Mouse (Mus musculus) limb, embryonic 14.5 days (tissue): ENCODE measurements at regions not wholly inside any gene's neighbourhood (a gene's known extent, or its start where the extent isn't known, plus 50 kb on each side); places are given as distances from the start of the nearest gene placed in this dataset.

Experiments
- ATAC-seq: fragments of 200-750 bp; cut with Nextera tagmentation; 2 replicates; pipeline ENCODE4 v1.8.0; 2017; ENCODE audit warnings: low read depth, moderate number of reproducible peaks, moderate TSS enrichment; ENCODE audit not compliant: low FRiP score
- DNase-seq: peaks from one replicate; pipeline ENCODE4 v3.0.0-alpha.2; 2015; ENCODE audit warnings: low spot score
- H3K27ac ChIP-seq: fragments of 300-500 bp; sonication (generic); replicated peaks from 2 replicates; pipeline ENCODE4 v1.5.1; 2014; ENCODE audit warnings: low read depth, mild to moderate bottlenecking, low read length, moderate library complexity, mixed read lengths
- H3K27me3 ChIP-seq: fragments of 300-500 bp; sonication (generic); 2 replicates; pipeline ENCODE4 v1.6.1; 2014; ENCODE audit warnings: low read length, mixed read lengths; ENCODE audit not compliant: control insufficient read depth, insufficient read depth
- H3K36me3 ChIP-seq: fragments of 300-500 bp; sonication (generic); 2 replicates; pipeline ENCODE4 v1.6.1; 2014; ENCODE audit warnings: mild to moderate bottlenecking, low read length, moderate library complexity, mixed read lengths; ENCODE audit not compliant: control insufficient read depth, insufficient read depth
- H3K4me1 ChIP-seq: fragments of 300-500 bp; sonication (generic); 2 replicates; pipeline ENCODE4 v1.6.1; 2014; ENCODE audit warnings: antibody characterized with exemption, low read length, mixed read lengths; ENCODE audit not compliant: control insufficient read depth, insufficient read depth
- H3K4me2 ChIP-seq: fragments of 300-500 bp; sonication (generic); replicated peaks from 2 replicates; pipeline ENCODE4 v1.6.1; 2014; ENCODE audit warnings: low read depth, mild to moderate bottlenecking, low read length, moderate library complexity; ENCODE audit not compliant: severe bottlenecking
- H3K4me3 ChIP-seq: fragments of 300-500 bp; sonication (generic); replicated peaks from 2 replicates; pipeline ENCODE4 v1.5.1; 2014; ENCODE audit warnings: low read length
- H3K9ac ChIP-seq: fragments of 300-500 bp; sonication (generic); 2 replicates; pipeline ENCODE4 v1.6.1; 2014; ENCODE audit warnings: mild to moderate bottlenecking, low read depth, low read length, moderate library complexity; ENCODE audit not compliant: severe bottlenecking
- H3K9me3 ChIP-seq: fragments of 300-500 bp; sonication (generic); 2 replicates; pipeline ENCODE4 v1.6.1; 2016; ENCODE audit warnings: low read length; ENCODE audit not compliant: control insufficient read depth
- POLR2A ChIP-seq: fragments of 200-500 bp; IDR thresholded peaks from 2 replicates; pipeline ENCODE4 v1.8.0; 2012; ENCODE audit warnings: inconsistent platforms, mild to moderate bottlenecking, moderate library complexity, borderline replicate concordance; ENCODE audit not compliant: insufficient read depth, insufficient read length; ENCODE audit errors: extremely low read depth
- WGBS: fragments of 180-500 bp; shearing (Covaris S2); extraction: QIAGEN DNeasy Blood & Tissue Kit; methylation state at CpG from one replicate; pipeline ENCODE4 v1.1.7; 2014; 5-methylcytosine and 5-hydroxymethylcytosine counted together

DNA sequence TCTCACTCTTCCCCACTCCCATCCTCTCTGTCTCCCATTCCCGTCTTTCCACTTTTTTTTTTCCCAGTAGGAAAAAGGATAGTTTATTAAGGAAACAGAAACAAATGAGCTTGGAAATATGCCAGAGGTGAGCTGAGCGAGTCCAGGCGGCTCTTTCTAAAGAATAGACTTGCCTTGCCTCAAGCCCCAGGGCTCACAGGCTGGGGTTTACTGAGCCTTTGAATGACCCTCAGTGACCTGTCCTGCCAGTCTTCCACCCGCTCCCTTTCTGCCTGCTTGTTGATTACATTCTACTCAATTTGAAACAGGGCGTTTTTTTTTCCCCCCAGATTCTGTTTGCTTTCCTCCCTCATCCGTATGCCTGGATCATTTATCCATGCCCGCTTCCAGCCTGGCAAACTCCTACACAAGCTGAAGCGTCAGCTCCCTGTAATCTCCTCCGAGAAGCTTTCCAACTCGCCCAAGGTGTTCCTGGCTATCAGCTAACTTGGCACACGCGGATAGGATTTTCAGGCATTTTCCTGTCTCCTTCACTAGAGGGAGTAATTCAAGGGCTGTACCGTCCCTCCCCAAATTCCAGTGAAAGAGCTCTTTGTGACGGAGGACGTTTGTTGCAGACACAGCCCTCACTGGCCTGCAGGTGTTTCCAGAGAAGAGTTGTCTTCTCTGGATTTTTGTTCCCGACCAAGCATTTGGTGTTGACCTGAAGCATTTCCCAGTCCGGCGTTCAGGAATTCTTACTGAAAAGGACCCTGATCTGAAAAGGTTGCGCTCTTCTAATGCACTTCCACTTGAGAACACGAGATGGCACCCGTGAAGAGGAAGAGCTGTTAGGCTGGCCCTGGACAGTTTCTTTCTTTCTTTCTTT, 59.9 kb upstream of the Zfand6 start:
- Histone ChIP-seq H3K9ac (peak overlapping the region; percentile 43), H3K27me3 (no peaks in the 10 kb centered on the region), H3K27ac (no peak overlapping the region), H3K36me3 (no peaks in the 10 kb centered on the region), H3K4me1 (peaks cover 6% of the 10 kb centered on the region; the same call in 1 of the 2 replicates), H3K4me2 (peak overlapping the region; percentile 54), H3K4me3 (peak overlapping the region; percentile 32), H3K9me3 (no peaks in the 10 kb centered on the region)
- 4% methylated on average over 21 of the region's 21 CpGs for WGBS
- DNase-seq (peak; percentile 77), ATAC-seq (peak; percentile 63; the same call in 1 of the 2 replicates)
- no peak for TF ChIP-seq POLR2A

DNA sequence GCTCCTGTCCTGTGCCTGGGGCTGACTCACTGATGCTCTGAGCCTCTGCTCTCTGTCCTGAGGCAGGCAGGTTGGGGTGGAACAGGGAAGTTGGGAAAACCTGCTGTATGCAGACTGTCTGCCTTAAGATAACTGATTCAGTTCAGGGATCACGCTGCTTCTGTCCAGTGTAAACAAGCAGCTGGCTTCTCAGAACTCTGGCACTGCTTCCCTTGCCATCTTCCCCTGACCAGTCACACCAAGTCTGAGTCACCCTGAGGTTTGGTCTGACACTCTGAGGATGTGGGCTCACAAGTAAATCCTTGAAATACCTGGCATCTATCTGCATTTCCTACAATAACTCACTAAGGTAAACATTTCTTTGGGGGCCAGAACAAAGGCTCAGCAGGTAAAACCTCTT, 58.1 kb upstream of the Zfand6 start:
- H3K4me3 ChIP-seq = no peak overlapping the region
- no peak overlapping the region for H3K9ac ChIP-seq
- no peak overlapping the region for H3K4me2 ChIP-seq
- no peak for ATAC-seq
- H3K27me3 ChIP-seq = no peaks in the 10 kb centered on the region
- H3K27ac ChIP-seq = no peak overlapping the region
- no peaks in the 10 kb centered on the region for H3K36me3 ChIP-seq
- 57% methylated on average over 1 of the region's 1 CpGs for WGBS
- peaks cover 6% of the 10 kb centered on the region; the same call in 1 of the 2 replicates for H3K4me1 ChIP-seq
- H3K9me3 ChIP-seq = no peaks in the 10 kb centered on the region
- DNase-seq = no peak
- TF ChIP-seq POLR2A = no peak

DNA sequence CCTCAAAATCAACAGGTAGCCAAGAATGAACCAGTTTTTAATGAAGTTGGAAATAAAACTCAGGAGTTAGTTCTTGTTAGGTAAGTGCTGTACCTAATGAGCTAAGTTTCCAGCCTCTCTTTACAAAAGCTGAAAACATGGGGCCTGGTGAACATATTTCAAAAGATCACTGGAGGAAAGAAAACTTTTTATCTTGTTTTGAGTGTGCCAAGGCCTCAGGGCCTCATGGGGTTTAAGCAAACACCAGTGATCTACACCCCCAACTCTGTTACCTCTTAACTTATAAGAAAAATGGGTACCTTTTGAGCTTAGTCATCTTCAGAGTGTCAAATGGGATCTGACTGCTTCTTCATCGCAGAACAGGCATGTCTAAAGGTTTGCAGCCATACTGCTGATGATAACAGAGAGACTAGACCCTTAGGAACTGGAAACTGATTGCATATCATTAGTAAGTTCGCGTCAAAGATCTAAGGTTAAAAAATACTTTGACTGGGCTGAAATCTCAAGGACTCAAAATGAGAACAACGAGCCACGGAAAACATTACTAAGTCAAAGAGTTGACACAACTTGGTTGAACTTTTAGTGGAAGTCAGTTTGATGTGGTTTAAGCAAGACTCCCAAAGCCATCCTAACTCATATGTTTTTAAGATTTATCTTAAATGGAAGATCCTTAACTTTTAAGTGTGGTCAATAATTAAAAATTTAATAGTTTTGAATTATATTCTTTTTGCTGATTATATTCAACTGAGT, 54.7 kb upstream of the Zfand6 start:
- Histone ChIP-seq H3K36me3 (no peaks in the 10 kb centered on the region), H3K4me1 (peaks cover 5% of the 10 kb centered on the region; the same call in 1 of the 2 replicates), H3K4me3 (no peak overlapping the region), H3K27me3 (no peaks in the 10 kb centered on the region), H3K9ac (no peak overlapping the region), H3K4me2 (no peak overlapping the region), H3K27ac (no peak overlapping the region), H3K9me3 (no peaks in the 10 kb centered on the region)
- no peak for ATAC-seq
- no peak for TF ChIP-seq POLR2A
- DNase-seq = no peak
- 92% methylated on average over 5 of the region's 5 CpGs for WGBS

DNA sequence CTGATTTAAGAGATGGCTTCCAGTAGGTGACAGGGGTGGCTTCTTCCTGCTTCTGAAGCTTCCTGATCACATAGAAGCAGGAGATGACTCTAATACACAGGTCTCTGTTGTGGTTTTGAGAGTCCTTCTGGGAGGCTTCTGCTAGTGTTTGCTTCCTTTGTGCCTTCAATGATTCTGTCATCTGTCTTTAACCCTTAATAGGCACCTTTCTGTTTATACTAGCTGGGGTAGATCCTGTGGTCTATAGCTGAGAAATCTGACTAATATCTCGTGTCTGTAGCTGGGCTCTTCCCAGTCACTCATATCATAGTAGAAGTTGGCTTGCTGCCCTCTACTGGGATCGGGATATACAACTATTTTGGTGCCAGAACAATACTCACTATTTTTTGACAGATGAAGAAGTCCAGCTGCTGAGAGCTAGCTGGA, 50.2 kb upstream of the Zfand6 start:
- Histone ChIP-seq H3K27me3 (no peaks in the 10 kb centered on the region), H3K9ac (no peak overlapping the region), H3K36me3 (no peaks in the 10 kb centered on the region), H3K4me1 (no peaks in the 10 kb centered on the region), H3K4me2 (no peak overlapping the region), H3K9me3 (no peaks in the 10 kb centered on the region), H3K27ac (no peak overlapping the region), H3K4me3 (no peak overlapping the region)
- WGBS = 30% methylated on average over 2 of the region's 2 CpGs
- peak; percentile 9 for DNase-seq
- TF ChIP-seq POLR2A = no peak
- no peak for ATAC-seq
